Mouse (Mus musculus) kidney, embryonic 16.5 days (tissue): ENCODE results near the gene Babam1. TPM values are rescaled to one million over a fixed set of nuclear protein-coding genes. Genes with fewer than 3 reads are reported as not detected.
A peak's percentile ranks its signal among the peaks of the same experiment; 100 is the strongest.

Experiments used
- ATAC-seq: fragments of 200-750 bp; cut with Nextera tagmentation; 2 replicates; pipeline ENCODE4 v1.8.0; 2017; ENCODE audit warnings: moderate TSS enrichment; ENCODE audit not compliant: low FRiP score, low TSS enrichment
- H3K27ac ChIP-seq: fragments of 300-500 bp; sonication (generic); 2 replicates; pipeline ENCODE4 v1.5.1; 2014; ENCODE audit warnings: low read length
- H3K27me3 ChIP-seq: fragments of 300-500 bp; sonication (generic); 2 replicates; pipeline ENCODE4 v1.6.1; 2014; ENCODE audit warnings: low read length, control low read depth, mixed read lengths; ENCODE audit not compliant: insufficient read depth
- H3K36me3 ChIP-seq: fragments of 300-500 bp; sonication (generic); 2 replicates; pipeline ENCODE4 v1.6.1; 2014; ENCODE audit warnings: low read length, control low read depth, mixed read lengths; ENCODE audit not compliant: insufficient read depth
- H3K4me1 ChIP-seq: fragments of 300-500 bp; sonication (generic); 2 replicates; pipeline ENCODE4 v1.6.1; 2014; ENCODE audit warnings: low read length, control low read depth, mixed read lengths; ENCODE audit not compliant: insufficient read depth
- H3K4me2 ChIP-seq: fragments of 300-500 bp; sonication (generic); replicated peaks from 2 replicates; pipeline ENCODE4 v1.6.1; 2014; ENCODE audit warnings: low read depth, low read length
- H3K4me3 ChIP-seq: fragments of 300-500 bp; sonication (generic); 2 replicates; pipeline ENCODE4 v1.5.1; 2014; ENCODE audit warnings: mild to moderate bottlenecking, low read length
- H3K9ac ChIP-seq: fragments of 300-500 bp; sonication (generic); replicated peaks from 2 replicates; pipeline ENCODE4 v1.6.1; 2014; ENCODE audit warnings: low read length
- H3K9me3 ChIP-seq: fragments of 300-500 bp; sonication (generic); 2 replicates; pipeline ENCODE4 v1.6.1; 2016; ENCODE audit warnings: low read length, control low read depth
- WGBS: fragments of 180-500 bp; shearing (Covaris S2); extraction: QIAGEN DNeasy Blood & Tissue Kit; methylation state at CpG from one replicate; pipeline ENCODE4 v1.1.7; 2014; 5-methylcytosine and 5-hydroxymethylcytosine counted together
- polyA plus RNA-seq: library from polyadenylated mRNA; unstranded; fragments of >200 nt; fragmentation: Nextera tagmentation; extraction: Ambion mirVana; gene quantifications from 2 replicates; pipeline ENCODE4 v1.2.1, GENCODE M21; 2015

The Babam1 gene
- polyA plus RNA-seq, 1 experiment from 2014 or later: 120 TPM

- H3K4me3 ChIP-seq: peak within 1 kb of the TSS; percentile 52
- H3K36me3 ChIP-seq: peaks cover 45% of the 10 kb centered on the region
- H3K27me3 ChIP-seq: no peaks in the 10 kb centered on the region
- peak within 1 kb of the TSS; percentile 43 for H3K27ac ChIP-seq
- peak; percentile 81 for ATAC-seq
- H3K9ac ChIP-seq: peak within 1 kb of the TSS; percentile 64
- no peaks in the 10 kb centered on the region for H3K9me3 ChIP-seq
- under 1% methylated on average over 68 of the region's 68 CpGs for WGBS
- peak within 1 kb of the TSS; percentile 56 for H3K4me2 ChIP-seq
- H3K4me1 ChIP-seq: peaks cover 36% of the 10 kb centered on the region
Observed at GRCm38 (mm10) chr8:71371236-71371848, 25.3 kb upstream of the Babam1 start, which contains the start of gene Ocel1. Gene Ocel1, plus strand, starts transcription at chr8:71371298.

- no peak overlapping the region for H3K4me3 ChIP-seq
- no peaks in the 10 kb centered on the region for H3K9me3 ChIP-seq
- no peak overlapping the region for H3K27ac ChIP-seq
- no peak for ATAC-seq
- peaks cover 45% of the 10 kb centered on the region for H3K4me1 ChIP-seq
- peaks cover 51% of the 10 kb centered on the region for H3K36me3 ChIP-seq
- no peaks in the 10 kb centered on the region for H3K27me3 ChIP-seq
- 81% methylated on average over 12 of the region's 12 CpGs for WGBS
- no peak overlapping the region for H3K9ac ChIP-seq
- no peak overlapping the region for H3K4me2 ChIP-seq
Observed at GRCm38 (mm10) chr8:71372427-71372826, 24.2 kb upstream of the Babam1 start.

GRCm38 (mm10) chr8:71373000-71373399, 23.7 kb upstream of the Babam1 start:
- WGBS: 95% methylated on average over 3 of the region's 3 CpGs
- H3K9ac ChIP-seq: no peak overlapping the region
- H3K36me3 ChIP-seq: peaks cover 56% of the 10 kb centered on the region
- H3K4me1 ChIP-seq: peaks cover 46% of the 10 kb centered on the region
- H3K4me3 ChIP-seq: no peak overlapping the region
- no peaks in the 10 kb centered on the region for H3K9me3 ChIP-seq
- no peak for ATAC-seq
- H3K27me3 ChIP-seq: no peaks in the 10 kb centered on the region
- no peak overlapping the region for H3K27ac ChIP-seq
- no peak overlapping the region for H3K4me2 ChIP-seq

- peaks cover 58% of the 10 kb centered on the region for H3K4me1 ChIP-seq
- ATAC-seq: 0 out of 2 replicates have a peak, but pooled peaks have one; percentile 6
- no peaks in the 10 kb centered on the region for H3K9me3 ChIP-seq
- H3K4me3 ChIP-seq: no peak overlapping the region
- peaks cover 52% of the 10 kb centered on the region for H3K36me3 ChIP-seq
- H3K27me3 ChIP-seq: no peaks in the 10 kb centered on the region
- WGBS: 67% methylated on average over 17 of the region's 17 CpGs
- no peak overlapping the region for H3K9ac ChIP-seq
- H3K27ac ChIP-seq: peak overlapping the region; percentile 5; the same call in 1 of the 2 replicates
- H3K4me2 ChIP-seq: no peak overlapping the region
Observed at GRCm38 (mm10) chr8:71374616-71375206, 21.9 kb upstream of the Babam1 start.

- Histone ChIP-seq H3K36me3 (peaks cover 49% of the 10 kb centered on the region), H3K27ac (peak overlapping the region; percentile 59), H3K4me3 (peak overlapping the region; percentile 22), H3K4me1 (peaks cover 57% of the 10 kb centered on the region), H3K9ac (peak overlapping the region; percentile 52), H3K9me3 (no peaks in the 10 kb centered on the region), H3K27me3 (no peaks in the 10 kb centered on the region), H3K4me2 (peak overlapping the region; percentile 46)
- peak; percentile 17 for ATAC-seq
- WGBS: 9% methylated on average over 74 of the region's 74 CpGs
Observed at GRCm38 (mm10) chr8:71375581-71376422, 20.9 kb upstream of the Babam1 start.

- Histone ChIP-seq H3K4me3 (no peak overlapping the region; the same call in 1 of the 2 replicates), H3K4me1 (peaks cover 57% of the 10 kb centered on the region), H3K9ac (peak overlapping the region; percentile 52; the same call in 1 of the 2 replicates), H3K9me3 (no peaks in the 10 kb centered on the region), H3K27me3 (no peaks in the 10 kb centered on the region), H3K36me3 (peaks cover 49% of the 10 kb centered on the region), H3K4me2 (peak overlapping the region; percentile 46), H3K27ac (no peak overlapping the region)
- 45% methylated on average over 8 of the region's 8 CpGs for whole genome bisulfite sequencing
- ATAC-seq: no peak
Observed at GRCm38 (mm10) chr8:71376423-71377030, 20.1 kb upstream of the Babam1 start.

GRCm38 (mm10) chr8:71379008-71379407, 17.7 kb upstream of the Babam1 start:
- Histone ChIP-seq H3K36me3 (peaks cover 35% of the 10 kb centered on the region), H3K4me1 (peaks cover 74% of the 10 kb centered on the region), H3K4me2 (peak overlapping the region; percentile 94), H3K9me3 (no peaks in the 10 kb centered on the region), H3K4me3 (peak overlapping the region; percentile 75), H3K9ac (peak overlapping the region; percentile 94), H3K27ac (peak overlapping the region; percentile 99), H3K27me3 (no peaks in the 10 kb centered on the region)
- no peak for ATAC-seq
- 37% methylated on average over 4 of the region's 4 CpGs for WGBS

GRCm38 (mm10) chr8:71379512-71380075, 17.1 kb upstream of the Babam1 start:
- WGBS: 28% methylated on average over 3 of the region's 3 CpGs
- H3K27ac ChIP-seq: peak overlapping the region; percentile 99
- H3K4me1 ChIP-seq: peaks cover 72% of the 10 kb centered on the region

More at GRCm38 (mm10) chr8:71379512-71380075, 17.1 kb upstream of the Babam1 start:
- no peak for ATAC-seq
- H3K4me2 ChIP-seq: peak overlapping the region; percentile 94
- H3K27me3 ChIP-seq: no peaks in the 10 kb centered on the region
- H3K9ac ChIP-seq: peak overlapping the region; percentile 94
- no peaks in the 10 kb centered on the region for H3K9me3 ChIP-seq
- H3K36me3 ChIP-seq: peaks cover 30% of the 10 kb centered on the region
- peak overlapping the region; percentile 75 for H3K4me3 ChIP-seq
